Mouse (Mus musculus): Measurements from ENCODE around the gene Trpc7. TPM values are rescaled to one million over a fixed set of nuclear protein-coding genes. Genes with fewer than 3 reads are reported as not detected.
A peak's percentile ranks its signal among the peaks of the same experiment; 100 is the strongest.

The Trpc7 gene
- polyA plus RNA-seq, 1 experiment from 2014 or later = 2.9 TPM

DNA sequence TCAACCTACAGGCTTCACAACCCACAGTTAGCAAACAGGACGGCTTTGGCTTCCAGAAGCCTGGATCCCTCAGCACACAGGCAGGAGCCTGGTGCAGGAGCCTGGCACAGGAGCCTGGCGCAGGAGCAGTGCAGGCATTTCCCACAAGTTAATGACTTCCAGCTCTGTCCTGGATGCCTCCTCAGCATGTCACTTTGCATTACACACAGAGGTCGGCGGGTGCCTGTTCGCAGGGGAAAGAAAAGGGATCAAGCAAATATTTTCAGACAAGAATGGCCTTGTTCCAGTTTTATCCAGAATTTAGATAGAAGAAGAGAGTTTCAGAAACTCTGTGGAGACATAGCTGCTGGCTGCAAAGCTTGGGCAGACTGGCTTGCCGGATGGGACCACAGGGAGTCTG, 33.8 kb downstream of the Trpc7 start:
- H3K4me1 ChIP-seq (replicated peaks) = peaks cover 9% of the 10 kb centered on the region
- H3K27ac ChIP-seq = no peak overlapping the region
- WGBS = 51% methylated on average over 6 of the region's 6 CpGs
- H3K4me3 ChIP-seq = no peak overlapping the region
- no peaks in the 10 kb centered on the region for H3K36me3 ChIP-seq
- H3K27me3 ChIP-seq = no peaks in the 10 kb centered on the region
- ATAC-seq (ENCODE audit: low FRiP score) = no peak
- no peak overlapping the region for H3K4me2 ChIP-seq
- H3K9ac ChIP-seq = no peak overlapping the region
- H3K9me3 ChIP-seq = no peaks in the 10 kb centered on the region

DNA sequence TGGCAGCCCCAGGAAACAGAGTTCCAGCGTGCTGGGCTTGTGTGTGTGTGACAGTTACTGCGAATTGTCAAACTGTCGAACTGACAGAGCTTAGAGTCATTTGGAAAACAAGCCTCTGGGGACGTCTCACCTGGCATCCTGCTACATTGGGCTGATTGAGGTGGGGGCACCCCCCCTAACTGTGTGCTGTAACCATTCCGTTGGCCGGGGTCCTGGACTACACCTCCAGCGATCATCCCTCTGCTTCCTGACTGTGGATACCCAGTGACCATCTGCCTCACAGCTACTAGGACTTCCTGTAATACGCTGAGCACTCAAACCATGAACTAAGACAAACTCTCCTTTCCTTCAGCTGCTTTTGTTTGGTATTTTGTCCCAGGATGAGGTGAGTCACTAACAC, 41.3 kb downstream of the Trpc7 start:
- H3K9me3 ChIP-seq = no peaks in the 10 kb centered on the region

DNA sequence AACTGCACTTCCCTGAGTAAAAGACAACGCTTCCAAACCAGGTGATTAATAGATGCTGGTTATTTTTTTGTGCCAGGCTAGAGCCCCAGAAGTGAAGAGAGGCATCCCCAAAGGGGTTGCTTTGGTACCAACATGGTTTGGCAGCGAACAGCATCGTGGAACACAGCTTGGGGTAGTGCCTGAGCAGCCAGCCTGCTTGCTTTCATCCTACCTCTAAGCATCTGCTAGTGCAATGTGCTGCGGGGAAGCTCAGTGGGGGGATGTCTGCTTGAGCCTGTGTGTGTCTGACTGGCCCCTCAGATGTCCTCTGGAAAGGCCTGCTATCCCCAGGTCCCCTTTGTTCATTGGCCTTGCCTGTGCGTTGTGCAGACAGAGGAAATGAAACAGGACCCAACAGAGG, 42.4 kb downstream of the Trpc7 start:
- no peak overlapping the region for H3K27ac ChIP-seq
- no peak overlapping the region for H3K9ac ChIP-seq
- no peaks in the 10 kb centered on the region for H3K36me3 ChIP-seq
- H3K4me2 ChIP-seq = no peak overlapping the region
- H3K27me3 ChIP-seq = no peaks in the 10 kb centered on the region
- WGBS = 30% methylated on average over 5 of the region's 5 CpGs
- H3K9me3 ChIP-seq = no peaks in the 10 kb centered on the region
- H3K4me1 ChIP-seq (replicated peaks) = peaks cover 6% of the 10 kb centered on the region; the same call in 1 of the 2 replicates
- no peak overlapping the region for H3K4me3 ChIP-seq
- ATAC-seq (ENCODE audit: low FRiP score) = no peak

More for the DNA sequence above, 41.3 kb downstream of the Trpc7 start:
- Histone ChIP-seq H3K4me3 (no peak overlapping the region), H3K9ac (no peak overlapping the region), H3K27me3 (no peaks in the 10 kb centered on the region), H3K4me2 (no peak overlapping the region), H3K4me1 (replicated peaks) (peaks cover 6% of the 10 kb centered on the region; the same call in 1 of the 2 replicates), H3K27ac (no peak overlapping the region), H3K36me3 (no peaks in the 10 kb centered on the region)
- ATAC-seq (ENCODE audit: low FRiP score) = no peak
- WGBS = 77% methylated on average over 8 of the region's 8 CpGs

DNA sequence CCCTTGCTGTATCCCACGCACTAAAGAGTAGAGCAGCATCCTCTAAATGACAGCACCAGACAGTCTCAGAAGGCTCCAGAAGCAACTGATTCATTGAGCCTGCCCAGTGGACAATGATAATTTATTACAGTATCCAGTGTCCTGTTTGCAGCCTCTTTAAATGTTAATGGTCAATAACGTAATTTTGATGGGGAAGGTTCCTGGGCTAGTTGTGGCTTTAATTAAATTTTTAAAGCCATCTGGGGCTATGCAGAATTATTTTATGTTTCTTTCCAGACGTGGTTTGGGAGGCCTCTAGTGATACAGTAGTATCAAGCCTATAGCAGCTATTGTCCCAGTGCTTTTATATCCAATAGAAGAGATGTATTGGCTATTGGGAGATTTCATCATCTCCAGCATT, 49.9 kb downstream of the Trpc7 start:
- Histone ChIP-seq H3K9me3 (no peaks in the 10 kb centered on the region), H3K9ac (no peak overlapping the region), H3K4me3 (no peak overlapping the region), H3K4me1 (replicated peaks) (no peaks in the 10 kb centered on the region), H3K27ac (no peak overlapping the region), H3K36me3 (no peaks in the 10 kb centered on the region), H3K4me2 (no peak overlapping the region), H3K27me3 (no peaks in the 10 kb centered on the region)
- ATAC-seq (ENCODE audit: low FRiP score) = no peak
- 78% methylated on average over 3 of the region's 3 CpGs for WGBS

DNA sequence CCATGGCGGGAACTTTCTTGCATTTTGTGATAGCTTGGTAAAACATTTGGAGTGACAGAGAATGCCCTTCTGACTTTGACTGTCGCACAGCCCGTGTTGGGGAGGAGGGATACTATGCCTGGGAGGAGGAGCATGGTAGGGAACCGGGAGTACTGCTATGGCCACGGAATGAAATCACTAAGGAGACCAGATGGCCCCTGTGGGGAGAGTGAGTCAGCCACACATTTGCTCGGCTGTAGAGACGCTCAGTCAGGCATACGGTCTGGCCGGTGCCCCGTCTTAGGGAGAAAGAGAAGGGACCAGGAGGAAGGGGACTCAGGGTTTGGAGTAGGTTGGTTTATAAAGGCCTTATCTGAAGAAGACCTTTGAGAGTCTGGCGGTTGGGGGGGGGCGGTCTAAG, 80.3 kb downstream of the Trpc7 start:
- no peak overlapping the region for H3K4me2 ChIP-seq
- 87% methylated on average over 12 of the region's 12 CpGs for WGBS
- H3K9me3 ChIP-seq = no peaks in the 10 kb centered on the region
- no peaks in the 10 kb centered on the region for H3K27me3 ChIP-seq
- H3K27ac ChIP-seq = no peak overlapping the region
- H3K4me3 ChIP-seq = no peak overlapping the region
- H3K4me1 ChIP-seq (replicated peaks) = no peaks in the 10 kb centered on the region
- no peak for ATAC-seq (ENCODE audit: low FRiP score)
- H3K36me3 ChIP-seq = no peaks in the 10 kb centered on the region
- H3K9ac ChIP-seq = no peak overlapping the region

DNA sequence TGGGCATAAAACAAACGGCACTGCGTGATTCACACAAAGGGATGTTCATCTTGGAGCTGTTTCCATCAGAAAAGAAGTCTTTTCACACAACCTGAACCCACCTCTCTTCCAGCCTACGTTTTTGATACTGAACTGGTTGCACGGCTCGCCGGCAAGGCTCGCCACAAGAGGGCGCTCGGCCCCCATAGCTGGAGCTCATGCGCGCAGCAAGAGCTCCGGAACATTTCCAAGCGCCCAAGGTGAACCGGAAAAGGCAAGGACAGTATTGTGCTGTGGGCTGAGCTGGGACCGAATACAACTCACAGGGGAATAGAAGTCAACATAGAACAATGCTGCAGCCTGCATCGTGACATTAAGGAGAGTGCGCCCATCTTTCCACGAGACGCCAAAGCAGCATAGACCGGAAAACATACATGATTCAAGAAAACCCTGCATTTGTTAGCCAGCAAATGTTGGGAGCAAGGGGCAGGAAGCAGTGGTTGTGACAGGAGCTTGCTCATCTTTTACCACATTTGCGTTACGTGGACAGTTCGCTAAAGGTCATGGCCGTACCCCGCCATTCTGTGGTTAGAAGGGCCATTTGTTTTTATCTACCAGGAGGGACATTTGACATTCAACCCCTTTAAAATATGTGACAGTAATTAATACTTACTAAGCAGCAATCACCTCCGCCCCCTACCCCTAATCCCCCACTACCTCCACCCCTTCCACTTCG, 88.9 kb downstream of the Trpc7 start:
- Histone ChIP-seq H3K4me3 (peak overlapping the region; percentile 17; the same call in 1 of the 2 replicates), H3K27me3 (0 out of 2 replicates have a peak, but pooled peaks cover 9% of the 10 kb centered on the region), H3K4me2 (peak overlapping the region; percentile 51), H3K4me1 (replicated peaks) (peaks cover 4% of the 10 kb centered on the region), H3K27ac (peak overlapping the region; percentile 32; the same call in 1 of the 2 replicates), H3K9me3 (no peaks in the 10 kb centered on the region), H3K9ac (peak overlapping the region; percentile 47; the same call in 1 of the 2 replicates), H3K36me3 (no peaks in the 10 kb centered on the region)
- WGBS = 12% methylated on average over 27 of the region's 27 CpGs
- ATAC-seq (ENCODE audit: low FRiP score) = peak; percentile 84; the same call in 1 of the 2 replicates

DNA sequence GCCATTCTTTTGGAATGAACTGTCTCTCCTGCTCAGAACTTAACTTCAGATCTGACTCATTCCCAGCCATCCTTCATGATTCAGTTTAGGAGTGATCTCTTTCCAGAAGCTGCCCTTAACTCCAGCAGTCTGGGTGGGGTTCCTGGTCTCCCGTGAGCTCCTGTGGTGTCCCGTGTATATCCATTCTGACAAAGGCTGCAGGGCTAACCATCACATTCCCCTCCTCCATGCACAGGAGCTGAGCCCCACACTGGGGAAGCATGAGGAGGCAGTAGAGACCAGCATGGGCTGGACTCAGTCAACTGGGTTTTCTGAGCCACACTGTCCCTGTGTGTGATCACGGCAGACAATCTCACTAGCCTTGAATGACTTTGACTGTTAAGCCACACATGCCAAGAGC, 90.7 kb downstream of the Trpc7 start:
- no peak overlapping the region for H3K4me3 ChIP-seq
- peaks cover 4% of the 10 kb centered on the region for H3K4me1 ChIP-seq (replicated peaks)
- WGBS = 91% methylated on average over 3 of the region's 3 CpGs
- no peaks in the 10 kb centered on the region for H3K9me3 ChIP-seq
- no peak overlapping the region for H3K4me2 ChIP-seq
- H3K36me3 ChIP-seq = no peaks in the 10 kb centered on the region
- ATAC-seq (ENCODE audit: low FRiP score) = no peak
- H3K9ac ChIP-seq = no peak overlapping the region
- H3K27ac ChIP-seq = no peak overlapping the region
- H3K27me3 ChIP-seq = 0 out of 2 replicates have a peak, but pooled peaks cover 9% of the 10 kb centered on the region

DNA sequence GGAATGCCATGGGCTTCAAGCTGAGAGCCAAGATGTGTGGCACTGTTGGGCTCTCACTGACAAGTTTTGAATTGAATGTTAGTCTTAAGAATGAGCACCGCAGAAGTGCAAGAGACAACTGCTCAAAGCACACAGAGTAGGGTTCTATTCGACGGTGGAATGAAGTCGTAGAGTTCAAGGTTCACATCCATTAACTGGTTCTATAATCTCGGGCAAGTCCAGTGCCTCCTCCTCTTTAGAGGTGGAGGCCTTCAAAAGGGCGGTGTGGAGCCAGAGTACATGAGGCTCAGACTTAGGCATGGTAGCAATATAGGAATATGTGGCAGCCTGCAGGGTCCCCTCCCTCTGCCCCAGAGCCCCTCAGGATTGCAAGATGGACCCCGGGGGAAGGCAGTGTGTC, 98.3 kb downstream of the Trpc7 start:
- 88% methylated on average over 7 of the region's 7 CpGs for WGBS
- H3K4me2 ChIP-seq = no peak overlapping the region
- no peaks in the 10 kb centered on the region for H3K9me3 ChIP-seq
- no peaks in the 10 kb centered on the region for H3K27me3 ChIP-seq
- ATAC-seq (ENCODE audit: low FRiP score) = no peak
- no peak overlapping the region for H3K9ac ChIP-seq
- H3K4me3 ChIP-seq = no peak overlapping the region
- no peak overlapping the region for H3K27ac ChIP-seq
- no peaks in the 10 kb centered on the region for H3K36me3 ChIP-seq
- peaks cover 15% of the 10 kb centered on the region for H3K4me1 ChIP-seq (replicated peaks)

DNA sequence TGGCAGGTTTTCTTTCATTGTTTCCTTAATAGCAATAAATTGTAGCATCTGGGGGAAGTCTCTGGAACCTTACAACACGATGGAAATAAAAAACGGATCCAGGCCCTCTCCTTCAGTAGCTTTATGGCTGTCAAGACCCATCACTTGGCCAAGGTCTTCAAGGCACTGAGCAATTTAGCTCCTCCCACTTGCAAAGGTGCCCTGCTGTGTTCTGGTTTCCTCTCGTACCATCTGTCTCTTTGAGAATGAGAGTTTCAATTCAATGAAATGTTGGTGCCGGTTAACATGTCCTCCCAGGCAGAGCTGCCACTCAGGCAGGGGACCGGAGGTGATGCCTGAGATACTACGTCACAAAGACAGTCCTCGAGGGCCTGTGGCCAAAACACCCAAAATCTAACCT, 100.3 kb downstream of the Trpc7 start:
- no peak overlapping the region for H3K4me2 ChIP-seq
- no peaks in the 10 kb centered on the region for H3K9me3 ChIP-seq
- H3K4me1 ChIP-seq (replicated peaks) = peaks cover 19% of the 10 kb centered on the region
- no peak overlapping the region for H3K27ac ChIP-seq
- peaks cover 5% of the 10 kb centered on the region; the same call in 1 of the 2 replicates for H3K27me3 ChIP-seq
- H3K4me3 ChIP-seq = no peak overlapping the region
- H3K9ac ChIP-seq = no peak overlapping the region
- WGBS = 65% methylated on average over 7 of the region's 7 CpGs
- ATAC-seq (ENCODE audit: low FRiP score) = no peak
- H3K36me3 ChIP-seq = no peaks in the 10 kb centered on the region

DNA sequence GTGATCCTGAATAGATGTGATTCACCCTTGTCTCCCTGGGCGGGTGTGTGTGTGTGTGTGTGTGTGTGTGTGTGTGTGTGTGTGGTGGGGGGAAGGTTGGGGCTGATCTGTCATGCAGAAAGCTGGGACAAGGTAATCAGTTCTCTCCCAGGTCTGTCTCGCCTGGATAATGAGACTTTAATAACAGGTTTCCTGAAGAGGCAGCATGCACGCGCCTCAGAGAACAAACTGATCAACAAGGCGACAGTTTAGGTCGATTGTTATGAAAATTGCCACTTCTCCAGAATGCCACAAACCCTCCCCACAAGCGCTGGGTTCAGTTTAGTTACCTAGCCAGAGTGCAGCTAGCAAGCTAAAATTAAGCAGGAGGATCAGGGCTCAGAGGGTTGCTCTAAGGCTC, 101.4 kb downstream of the Trpc7 start:
- Histone ChIP-seq H3K27me3 (peaks cover 5% of the 10 kb centered on the region; the same call in 1 of the 2 replicates), H3K9ac (no peak overlapping the region), H3K4me2 (no peak overlapping the region), H3K4me3 (no peak overlapping the region), H3K4me1 (replicated peaks) (peaks cover 19% of the 10 kb centered on the region), H3K27ac (peak overlapping the region; percentile 76), H3K9me3 (no peaks in the 10 kb centered on the region), H3K36me3 (no peaks in the 10 kb centered on the region)
- ATAC-seq (ENCODE audit: low FRiP score) = no peak
- 37% methylated on average over 7 of the region's 7 CpGs for WGBS

DNA sequence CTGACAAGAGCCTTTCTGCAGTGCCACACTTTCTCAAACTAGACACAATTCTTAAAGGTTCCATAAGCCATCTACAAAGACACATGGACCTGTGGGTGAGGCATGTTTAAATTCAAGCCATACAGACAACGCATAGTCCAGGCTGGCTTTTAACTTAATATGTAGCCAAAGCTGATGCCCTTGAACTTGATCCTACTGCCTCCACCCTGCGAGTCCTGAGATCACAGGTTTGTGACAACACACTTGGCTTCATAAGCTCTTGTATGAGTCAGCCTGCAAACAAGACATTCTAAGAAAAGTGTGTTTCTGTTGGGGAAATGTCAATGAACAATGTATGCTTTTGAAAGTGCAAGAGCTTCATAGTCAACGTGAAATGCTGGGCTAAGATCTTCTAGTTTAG, 102.9 kb downstream of the Trpc7 start:
- H3K4me3 ChIP-seq = no peak overlapping the region
- no peak overlapping the region for H3K27ac ChIP-seq
- 92% methylated on average over 3 of the region's 3 CpGs for WGBS
- no peak overlapping the region for H3K4me2 ChIP-seq
- no peaks in the 10 kb centered on the region for H3K36me3 ChIP-seq
- peaks cover 5% of the 10 kb centered on the region; the same call in 1 of the 2 replicates for H3K27me3 ChIP-seq
- H3K4me1 ChIP-seq (replicated peaks) = peaks cover 19% of the 10 kb centered on the region
- no peaks in the 10 kb centered on the region for H3K9me3 ChIP-seq
- no peak overlapping the region for H3K9ac ChIP-seq
- no peak for ATAC-seq (ENCODE audit: low FRiP score)

DNA sequence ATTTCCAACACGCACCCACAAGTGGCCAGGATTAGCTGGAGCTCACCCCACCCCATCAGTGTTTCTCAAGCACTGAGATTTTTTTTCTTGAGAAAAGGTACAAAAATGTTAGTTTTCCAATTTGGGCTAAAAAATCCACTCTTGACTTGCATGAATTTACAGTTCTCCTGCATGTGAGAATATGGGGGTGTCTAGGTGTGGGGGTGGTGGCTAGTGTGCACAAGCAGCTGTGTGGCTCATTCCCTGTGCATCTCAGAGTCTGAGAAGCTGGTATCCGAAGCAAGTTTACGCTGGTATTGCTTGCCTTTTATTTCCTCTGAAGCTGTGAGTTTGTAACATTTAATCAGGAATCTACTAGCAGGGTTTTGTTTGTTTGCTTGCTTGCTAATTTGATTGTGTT, 105.1 kb downstream of the Trpc7 start:
- 95% methylated on average over 3 of the region's 3 CpGs for WGBS
- H3K36me3 ChIP-seq = no peaks in the 10 kb centered on the region
- H3K4me3 ChIP-seq = no peak overlapping the region
- H3K9me3 ChIP-seq = no peaks in the 10 kb centered on the region
- peaks cover 5% of the 10 kb centered on the region; the same call in 1 of the 2 replicates for H3K27me3 ChIP-seq
- no peak for ATAC-seq (ENCODE audit: low FRiP score)
- H3K27ac ChIP-seq = no peak overlapping the region
- H3K4me1 ChIP-seq (replicated peaks) = peaks cover 22% of the 10 kb centered on the region
- H3K9ac ChIP-seq = no peak overlapping the region
- no peak overlapping the region for H3K4me2 ChIP-seq

DNA sequence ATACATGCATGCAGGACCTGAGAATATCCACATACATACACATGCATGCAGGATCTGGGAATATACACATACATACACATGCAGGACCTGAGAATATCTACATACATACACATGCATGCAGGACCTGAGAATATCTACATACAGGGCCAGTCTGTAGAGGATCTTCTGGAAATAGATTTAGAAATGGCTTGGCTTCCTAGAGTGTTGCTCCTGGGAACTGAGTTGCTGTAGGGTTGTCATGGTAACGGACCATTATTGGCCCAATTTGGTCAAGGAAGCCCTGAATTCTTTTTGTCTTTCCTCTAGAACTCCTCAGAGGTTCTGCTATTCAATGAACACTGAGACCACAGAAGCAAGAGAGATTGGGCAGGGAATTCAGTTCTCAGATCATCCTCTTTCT, 113.2 kb downstream of the Trpc7 start:
- 0 out of 2 replicates have a peak, but pooled peaks cover 5% of the 10 kb centered on the region for H3K36me3 ChIP-seq
- no peak overlapping the region for H3K4me3 ChIP-seq
- peaks cover 8% of the 10 kb centered on the region for H3K9me3 ChIP-seq
- no peak overlapping the region for H3K27ac ChIP-seq
- H3K9ac ChIP-seq = no peak overlapping the region
- peaks cover 36% of the 10 kb centered on the region for H3K4me1 ChIP-seq (replicated peaks)
- H3K4me2 ChIP-seq = no peak overlapping the region
- ATAC-seq (ENCODE audit: low FRiP score) = no peak
- no peaks in the 10 kb centered on the region for H3K27me3 ChIP-seq
- 89% methylated on average over 1 of the region's 1 CpGs for WGBS

All from hindbrain, embryonic 13.5 days (tissue).